Mouse (Mus musculus): Measurements from ENCODE around the gene Sema3a.

- TF ChIP-seq CTCF (IDR thresholded peaks at IDR 0.05; ENCODE audit: borderline replicate concordance, extremely low read depth, insufficient read depth, insufficient read length), result no peak
- TF ChIP-seq POLR2A (IDR thresholded peaks at IDR 0.05; ENCODE audit: borderline replicate concordance, extremely low read depth, insufficient read depth, insufficient read length, poor library complexity, severe bottlenecking), result no peak
These were observed 262.5 kb downstream of the Sema3a start for GRCm38 (mm10) chr5:13387679-13388078.

Data from brain, embryonic 14.5 days (tissue).